Mouse (Mus musculus): ENCODE data around the gene Prdm15.

- TF ChIP-seq POLR2A (IDR thresholded peaks at IDR 0.05; ENCODE audit: borderline replicate concordance, extremely low read depth, insufficient read depth, insufficient read length, poor library complexity, severe bottlenecking): no peak
- TF ChIP-seq CTCF (IDR thresholded peaks at IDR 0.05; ENCODE audit: borderline replicate concordance, extremely low read depth, insufficient read depth, insufficient read length): no peak
These were observed 87.7 kb downstream of the Prdm15 start for GRCm38 (mm10) chr16:97763990-97764340.

Data from brain, embryonic 14.5 days (tissue).